Mouse (Mus musculus): ENCODE measurements around the gene Rpl13a.
"Not testable (repeated sequence)": the region's sequence is repeated elsewhere in the genome, so short reads cannot be mapped to it uniquely, and the experiment has no call there.

The Rpl13a gene

GRCm38 (mm10) chr7:45128624-45129246, at the start of gene Rpl13a:
Rpl13a (minus strand) TSS chr7:45128761.
- DNase-seq (ENCODE audit: low read depth, low spot score) = peak; percentile 100

- no peak for DNase-seq (ENCODE audit: low read depth, low spot score)
These were observed 47.8 kb upstream of the Rpl13a start for GRCm38 (mm10) chr7:45176356-45176755.

- no peak for DNase-seq (ENCODE audit: low read depth, low spot score)
These were observed 47.4 kb upstream of the Rpl13a start for GRCm38 (mm10) chr7:45175929-45176328.

- DNase-seq (ENCODE audit: low read depth, low spot score) = no peak
These were observed 46.8 kb upstream of the Rpl13a start for GRCm38 (mm10) chr7:45175398-45175797.

GRCm38 (mm10) chr7:45174567-45175280, 46.2 kb upstream of the Rpl13a start:
- no peak for DNase-seq (ENCODE audit: low read depth, low spot score)

- DNase-seq (ENCODE audit: low read depth, low spot score) = not testable (repeated sequence)
These were observed 45.2 kb upstream of the Rpl13a start for GRCm38 (mm10) chr7:45173772-45174171.

- DNase-seq (ENCODE audit: low read depth, low spot score) = no peak
These were observed 44.4 kb upstream of the Rpl13a start for GRCm38 (mm10) chr7:45172974-45173373.

GRCm38 (mm10) chr7:45169495-45169894, 40.9 kb upstream of the Rpl13a start:
- no peak for DNase-seq (ENCODE audit: low read depth, low spot score)

- no peak for DNase-seq (ENCODE audit: low read depth, low spot score)
These were observed 40.1 kb upstream of the Rpl13a start for GRCm38 (mm10) chr7:45168656-45169055.

- DNase-seq (ENCODE audit: low read depth, low spot score) = no peak
These were observed 39.3 kb upstream of the Rpl13a start for GRCm38 (mm10) chr7:45167761-45168445.

GRCm38 (mm10) chr7:45166950-45167401, 38.4 kb upstream of the Rpl13a start:
- no peak for DNase-seq (ENCODE audit: low read depth, low spot score)

- DNase-seq (ENCODE audit: low read depth, low spot score) = no peak
These were observed 37.1 kb upstream of the Rpl13a start for GRCm38 (mm10) chr7:45165701-45166100.

- no peak for DNase-seq (ENCODE audit: low read depth, low spot score)
These were observed 36.3 kb upstream of the Rpl13a start for GRCm38 (mm10) chr7:45164833-45165232.

GRCm38 (mm10) chr7:45163735-45164490, 35.4 kb upstream of the Rpl13a start, which contains the start of gene Slc17a7:
Slc17a7 (plus strand) TSS chr7:45163949.
- no peak for DNase-seq (ENCODE audit: low read depth, low spot score)

- DNase-seq (ENCODE audit: low read depth, low spot score) = no peak
These were observed 34.5 kb upstream of the Rpl13a start for GRCm38 (mm10) chr7:45162996-45163615.

- no peak for DNase-seq (ENCODE audit: low read depth, low spot score)
These were observed 34.0 kb upstream of the Rpl13a start for GRCm38 (mm10) chr7:45162551-45162950.

- DNase-seq (ENCODE audit: low read depth, low spot score) = peak; percentile 75
These were observed 33.3 kb upstream of the Rpl13a start for GRCm38 (mm10) chr7:45161612-45162473.

GRCm38 (mm10) chr7:45160866-45161265, 32.3 kb upstream of the Rpl13a start:
- no peak for DNase-seq (ENCODE audit: low read depth, low spot score)

GRCm38 (mm10) chr7:45160316-45160800, 31.8 kb upstream of the Rpl13a start:
- no peak for DNase-seq (ENCODE audit: low read depth, low spot score)

- no peak for DNase-seq (ENCODE audit: low read depth, low spot score)
These were observed 30.4 kb upstream of the Rpl13a start for GRCm38 (mm10) chr7:45158991-45159390.
